Mouse (Mus musculus) embryo, embryonic 11 days (tissue): Measurements from ENCODE around the gene Gja3.

Source experiments
- DNase-seq: peaks from one replicate; pipeline ENCODE4 v3.0.0-alpha.2; 2015

Gene Gja3

GRCm38 (mm10) chr14:57057563-57058321 is at the start of gene Gja3:
Gene Gja3 (minus strand): TSS chr14:57058100.
- peak; percentile 57 for DNase-seq

GRCm38 (mm10) chr14:57107091-57107490 is 49.2 kb upstream of the Gja3 start:
- no peak for DNase-seq

GRCm38 (mm10) chr14:57105721-57106120 is 47.8 kb upstream of the Gja3 start:
- DNase-seq, result no peak

GRCm38 (mm10) chr14:57105111-57105510 is 47.2 kb upstream of the Gja3 start:
- DNase-seq, result no peak

- DNase-seq, result peak; percentile 73
Observed at GRCm38 (mm10) chr14:57104106-57105023, 46.5 kb upstream of the Gja3 start, which contains the start of gene Gjb2. Gene Gjb2 (minus strand): TSS chr14:57104702.

GRCm38 (mm10) chr14:57103711-57104105 is 45.8 kb upstream of the Gja3 start:
- DNase-seq, result no peak

GRCm38 (mm10) chr14:57103121-57103520 is 45.2 kb upstream of the Gja3 start:
- no peak for DNase-seq

GRCm38 (mm10) chr14:57101623-57102022 is 43.7 kb upstream of the Gja3 start:
- no peak for DNase-seq

GRCm38 (mm10) chr14:57095855-57096254 is 38.0 kb upstream of the Gja3 start:
- DNase-seq, result no peak

- peak; percentile 69 for DNase-seq
Observed at GRCm38 (mm10) chr14:57093029-57093428, 35.1 kb upstream of the Gja3 start.

- no peak for DNase-seq
Observed at GRCm38 (mm10) chr14:57090001-57090400, 32.1 kb upstream of the Gja3 start.

- DNase-seq, result no peak
Observed at GRCm38 (mm10) chr14:57089107-57089506, 31.2 kb upstream of the Gja3 start.

GRCm38 (mm10) chr14:57084180-57084668 is 26.3 kb upstream of the Gja3 start:
- no peak for DNase-seq

- DNase-seq, result no peak
Observed at GRCm38 (mm10) chr14:57082863-57083262, 25.0 kb upstream of the Gja3 start.

GRCm38 (mm10) chr14:57075537-57075936 is 17.6 kb upstream of the Gja3 start:
- no peak for DNase-seq

- DNase-seq, result peak; percentile 50
Observed at GRCm38 (mm10) chr14:57069906-57070305, 12.0 kb upstream of the Gja3 start.

- DNase-seq, result no peak
Observed at GRCm38 (mm10) chr14:57066053-57066452, 8.2 kb upstream of the Gja3 start.

GRCm38 (mm10) chr14:57060052-57060451 is 2.2 kb upstream of the Gja3 start:
- DNase-seq, result peak; percentile 72

- DNase-seq, result no peak
Observed at GRCm38 (mm10) chr14:57057204-57057562, 717 bp downstream of the Gja3 start.

GRCm38 (mm10) chr14:57052713-57053112 is 5.2 kb downstream of the Gja3 start:
- no peak for DNase-seq

GRCm38 (mm10) chr14:57043863-57044262 is 14.0 kb downstream of the Gja3 start:
- no peak for DNase-seq

- DNase-seq, result no peak
Observed at GRCm38 (mm10) chr14:57041439-57041838, 16.5 kb downstream of the Gja3 start.

GRCm38 (mm10) chr14:57034926-57035498 is 22.9 kb downstream of the Gja3 start:
- DNase-seq, result no peak
